Comparison of ENCODE assay signal across 20 mouse cellular contexts in the genomic region with DNA sequence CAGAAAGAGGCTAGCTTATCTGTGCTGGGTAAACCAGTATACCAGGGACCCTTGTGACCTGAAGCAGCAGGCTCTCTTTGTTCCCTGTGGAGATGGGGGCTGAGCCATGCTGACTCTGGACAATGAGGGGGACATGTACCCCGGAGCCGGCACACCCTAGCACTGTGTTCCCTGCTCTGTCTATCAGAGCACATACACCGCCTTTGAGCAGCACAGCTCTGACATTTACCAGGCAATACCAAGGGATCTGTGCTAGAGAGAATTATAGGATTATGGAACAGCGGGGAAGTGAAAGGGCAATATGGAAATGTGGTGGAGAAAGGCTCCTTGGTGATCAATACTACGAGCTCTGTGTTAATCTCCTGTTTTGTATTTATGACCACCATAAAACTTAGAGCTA.
DNase-seq lines count a peak whose midpoint lies in the region; ATAC-seq lines count a peak whose summit lies in the region.
"Had no signal": no experiment of that assay in that cellular context is flagged by ENCODE, and none has a peak within 500 bp of the region (broad histone marks: within the 10 kb centered on the region; RNA-seq: fewer than 3 reads in every experiment).

No protein-coding gene starts in this region.

- H3K27me3 ChIP-seq in hindbrain, embryonic 11.5 days (ENCODE audit: control insufficient read depth, insufficient read depth, low read length): no peaks in the 10 kb centered on the region
- H3K27me3 ChIP-seq in hindbrain, embryonic 13.5 days: no peaks in the 10 kb centered on the region
- no peaks in the 10 kb centered on the region for H3K27me3 ChIP-seq in neural tube, embryonic 12.5 days (replicated peaks)
- H3K27me3 ChIP-seq in midbrain, embryonic 13.5 days: no peaks in the 10 kb centered on the region; the same call in 1 of the 2 replicates
- no peaks in the 10 kb centered on the region for H3K27me3 ChIP-seq in neural tube, embryonic 14.5 days (ENCODE audit: control insufficient read depth, insufficient read depth, low read length)
- H3K27me3 ChIP-seq: CH12.LX; hindbrain, embryonic 15.5 days; Patski had no signal

- no peak for DNase-seq in hindbrain, embryonic 11.5 days (ENCODE audit: low spot score)
- no peak for DNase-seq in neural tube, embryonic 10.5 days (ENCODE audit: extremely low spot score, low spot score)
- no peak for DNase-seq in adrenal gland, postnatal 14 days
- DNase-seq in kidney, adult 9 months: no peak
- DNase-seq: adrenal gland, postnatal 25 days; cerebellum, adult 2 months; cerebellum, postnatal 10 days; gastrocnemius, postnatal 36 days; heart, adult 18-20 months had no signal

- H3K36me3 ChIP-seq in hindbrain, embryonic 11.5 days (ENCODE audit: control insufficient read depth, insufficient read depth, low read length): no peaks in the 10 kb centered on the region
- no peaks in the 10 kb centered on the region for H3K36me3 ChIP-seq in hindbrain, embryonic 13.5 days
- H3K36me3 ChIP-seq in neural tube, embryonic 12.5 days: no peaks in the 10 kb centered on the region
- H3K36me3 ChIP-seq in midbrain, embryonic 13.5 days: no peaks in the 10 kb centered on the region
- no peaks in the 10 kb centered on the region for H3K36me3 ChIP-seq in neural tube, embryonic 14.5 days (ENCODE audit: control insufficient read depth, insufficient read depth, low read length)
- H3K36me3 ChIP-seq: embryonic facial prominence, embryonic 10.5 days; heart, embryonic 10.5 days; hindbrain, embryonic 15.5 days had no signal

- no peak overlapping the region for H3K4me3 ChIP-seq in hindbrain, embryonic 11.5 days (ENCODE audit: low read depth, low read length)
- H3K4me3 ChIP-seq in hindbrain, embryonic 13.5 days: no peak overlapping the region
- no peak overlapping the region for H3K4me3 ChIP-seq in neural tube, embryonic 12.5 days
- no peak overlapping the region for H3K4me3 ChIP-seq in midbrain, embryonic 13.5 days (replicated peaks)
- no peak overlapping the region for H3K4me3 ChIP-seq in neural tube, embryonic 14.5 days (ENCODE audit: low read depth, low read length)
- H3K4me3 ChIP-seq: embryonic facial prominence, embryonic 10.5 days; heart, embryonic 10.5 days; hindbrain, embryonic 15.5 days had no signal

- no peaks in the 10 kb centered on the region for H3K9me3 ChIP-seq in hindbrain, embryonic 11.5 days (ENCODE audit: control insufficient read depth, low read length)
- no peaks in the 10 kb centered on the region for H3K9me3 ChIP-seq in hindbrain, embryonic 13.5 days
- no peaks in the 10 kb centered on the region for H3K9me3 ChIP-seq in neural tube, embryonic 12.5 days
- H3K9me3 ChIP-seq in midbrain, embryonic 13.5 days: peaks cover 2% of the 10 kb centered on the region; the same call in 1 of the 2 replicates
- no peaks in the 10 kb centered on the region for H3K9me3 ChIP-seq in neural tube, embryonic 14.5 days (ENCODE audit: control insufficient read depth, low read length)
- H3K9me3 ChIP-seq: embryonic facial prominence, embryonic 10.5 days; heart, embryonic 10.5 days; hindbrain, embryonic 15.5 days had no signal

- no peak overlapping the region for H3K27ac ChIP-seq in hindbrain, embryonic 11.5 days (ENCODE audit: low read depth, low read length)
- no peak overlapping the region for H3K27ac ChIP-seq in hindbrain, embryonic 13.5 days
- H3K27ac ChIP-seq in neural tube, embryonic 12.5 days: no peak overlapping the region
- H3K27ac ChIP-seq in midbrain, embryonic 13.5 days: 0 out of 2 replicates have a peak overlapping the region, but pooled peaks have one; percentile 31
- H3K27ac ChIP-seq in neural tube, embryonic 14.5 days (ENCODE audit: low read depth, low read length): no peak overlapping the region
- H3K27ac ChIP-seq: embryonic facial prominence, embryonic 10.5 days; heart, embryonic 10.5 days; hindbrain, embryonic 15.5 days had no signal

- WGBS in hindbrain, embryonic 11.5 days: 29% methylated on average over 5 of the region's 5 CpGs
- WGBS in hindbrain, embryonic 13.5 days: 24% methylated on average over 5 of the region's 5 CpGs
- 8% methylated on average over 5 of the region's 5 CpGs for WGBS in neural tube, embryonic 12.5 days
- WGBS in midbrain, embryonic 13.5 days: 3% methylated on average over 5 of the region's 5 CpGs
- 6% methylated on average over 5 of the region's 5 CpGs for WGBS in neural tube, embryonic 14.5 days

- ATAC-seq in hindbrain, embryonic 11.5 days (ENCODE audit: low FRiP score): peak; percentile 27; the same call in 1 of the 2 replicates
- no peak for ATAC-seq in hindbrain, embryonic 13.5 days (ENCODE audit: low FRiP score)
- peak; percentile 50; the same call in 1 of the 2 replicates for ATAC-seq in neural tube, embryonic 12.5 days (ENCODE audit: low FRiP score, low read depth)
- ATAC-seq in midbrain, embryonic 13.5 days: peak; percentile 79
- peak; percentile 52; the same call in 1 of the 2 replicates for ATAC-seq in neural tube, embryonic 14.5 days (ENCODE audit: low read depth)
- ATAC-seq: activated CD4-positive, CD25-positive, alpha-beta regulatory T cell, adult 4 months; forebrain, embryonic 14.5 days; Patski had no signal

- H3K9ac ChIP-seq in hindbrain, embryonic 11.5 days (ENCODE audit: low read depth, low read length): no peak overlapping the region
- no peak overlapping the region for H3K9ac ChIP-seq in hindbrain, embryonic 13.5 days
- H3K9ac ChIP-seq in neural tube, embryonic 12.5 days: no peak overlapping the region
- H3K9ac ChIP-seq in midbrain, embryonic 13.5 days (replicated peaks): no peak overlapping the region
- H3K9ac ChIP-seq in neural tube, embryonic 14.5 days (replicated peaks; ENCODE audit: low read depth, low read length): no peak overlapping the region
- H3K9ac ChIP-seq: hindbrain, embryonic 15.5 days had no signal

- H3K4me1 ChIP-seq in hindbrain, embryonic 11.5 days (replicated peaks; ENCODE audit: control insufficient read depth, insufficient read depth, low read length): no peaks in the 10 kb centered on the region
- H3K4me1 ChIP-seq in hindbrain, embryonic 13.5 days (replicated peaks): no peaks in the 10 kb centered on the region
- no peaks in the 10 kb centered on the region for H3K4me1 ChIP-seq in neural tube, embryonic 12.5 days
- H3K4me1 ChIP-seq in midbrain, embryonic 13.5 days (replicated peaks): peaks cover 9% of the 10 kb centered on the region
- no peaks in the 10 kb centered on the region for H3K4me1 ChIP-seq in neural tube, embryonic 14.5 days (ENCODE audit: control insufficient read depth, insufficient read depth, low read length)
- H3K4me1 ChIP-seq: embryonic facial prominence, embryonic 10.5 days had no signal

- H3K4me2 ChIP-seq in hindbrain, embryonic 11.5 days (replicated peaks; ENCODE audit: low read depth, low read length): no peak overlapping the region
- H3K4me2 ChIP-seq in hindbrain, embryonic 13.5 days: no peak overlapping the region
- H3K4me2 ChIP-seq in neural tube, embryonic 12.5 days (replicated peaks): no peak overlapping the region
- no peak overlapping the region for H3K4me2 ChIP-seq in midbrain, embryonic 13.5 days (replicated peaks)
- no peak overlapping the region for H3K4me2 ChIP-seq in neural tube, embryonic 14.5 days (ENCODE audit: low read depth, low read length)
- H3K4me2 ChIP-seq: hindbrain, embryonic 15.5 days had no signal
